Mouse (Mus musculus): ENCODE data around the gene Zcchc2. TPM values are rescaled to one million over a fixed set of nuclear protein-coding genes. Genes with fewer than 3 reads are reported as not detected.

Gene Zcchc2
- polyA plus RNA-seq, 1 experiment = 9.0 TPM

GRCm38 (mm10) chr1:106049036-106049435 is 58.8 kb downstream of the Zcchc2 start:
- Histone ChIP-seq H3K36me3 (ENCODE audit: control insufficient read depth, insufficient read depth, low read length) (no peaks in the 10 kb centered on the region), H3K27me3 (ENCODE audit: control insufficient read depth, insufficient read depth, low read length) (no peaks in the 10 kb centered on the region), H3K27ac (ENCODE audit: insufficient read depth, low read depth, low read length) (no peak overlapping the region), H3K4me3 (ENCODE audit: low read depth, low read length) (no peak overlapping the region), H3K4me1 (ENCODE audit: control insufficient read depth, insufficient read depth, insufficient read length, low read length) (no peaks in the 10 kb centered on the region)
- TF ChIP-seq CTCF (IDR thresholded peaks at IDR 0.05; ENCODE audit: extremely low read depth, insufficient read length, insufficient replicate concordance, low read depth, low read length) (no peak), POLR2A (IDR thresholded peaks at IDR 0.05; ENCODE audit: low read depth, low read length) (no peak)
- 94% methylated on average over 6 of the region's 6 CpGs for WGBS

GRCm38 (mm10) chr1:106054978-106055377 is 64.8 kb downstream of the Zcchc2 start:
- H3K27me3 ChIP-seq (ENCODE audit: control insufficient read depth, insufficient read depth, low read length) = no peaks in the 10 kb centered on the region
- 64% methylated on average over 6 of the region's 6 CpGs for WGBS
- no peak for TF ChIP-seq CTCF (IDR thresholded peaks at IDR 0.05; ENCODE audit: extremely low read depth, insufficient read length, insufficient replicate concordance, low read depth, low read length)
- no peak for TF ChIP-seq POLR2A (IDR thresholded peaks at IDR 0.05; ENCODE audit: low read depth, low read length)
- no peaks in the 10 kb centered on the region for H3K4me1 ChIP-seq (ENCODE audit: control insufficient read depth, insufficient read depth, insufficient read length, low read length)
- no peak overlapping the region for H3K4me3 ChIP-seq (ENCODE audit: low read depth, low read length)
- no peaks in the 10 kb centered on the region for H3K36me3 ChIP-seq (ENCODE audit: control insufficient read depth, insufficient read depth, low read length)
- no peak overlapping the region for H3K27ac ChIP-seq (ENCODE audit: insufficient read depth, low read depth, low read length)

- H3K27ac ChIP-seq (ENCODE audit: insufficient read depth, low read depth, low read length) = no peak overlapping the region
- H3K36me3 ChIP-seq (ENCODE audit: control insufficient read depth, insufficient read depth, low read length) = no peaks in the 10 kb centered on the region
- no peak overlapping the region for H3K4me3 ChIP-seq (ENCODE audit: low read depth, low read length)
- no peaks in the 10 kb centered on the region for H3K4me1 ChIP-seq (ENCODE audit: control insufficient read depth, insufficient read depth, insufficient read length, low read length)
- TF ChIP-seq CTCF (IDR thresholded peaks at IDR 0.05; ENCODE audit: extremely low read depth, insufficient read length, insufficient replicate concordance, low read depth, low read length) (no peak), POLR2A (IDR thresholded peaks at IDR 0.05; ENCODE audit: low read depth, low read length) (no peak)
- no peaks in the 10 kb centered on the region for H3K27me3 ChIP-seq (ENCODE audit: control insufficient read depth, insufficient read depth, low read length)
- 73% methylated on average over 5 of the region's 5 CpGs for WGBS
These were observed 68.1 kb downstream of the Zcchc2 start for GRCm38 (mm10) chr1:106058355-106058754.

GRCm38 (mm10) chr1:106059516-106060277 is 69.5 kb downstream of the Zcchc2 start:
- H3K36me3 ChIP-seq (ENCODE audit: control insufficient read depth, insufficient read depth, low read length) = no peaks in the 10 kb centered on the region
- no peak overlapping the region for H3K27ac ChIP-seq (ENCODE audit: insufficient read depth, low read depth, low read length)
- no peak for TF ChIP-seq CTCF (IDR thresholded peaks at IDR 0.05; ENCODE audit: extremely low read depth, insufficient read length, insufficient replicate concordance, low read depth, low read length)
- TF ChIP-seq POLR2A (IDR thresholded peaks at IDR 0.05; ENCODE audit: low read depth, low read length) = no peak
- H3K27me3 ChIP-seq (ENCODE audit: control insufficient read depth, insufficient read depth, low read length) = no peaks in the 10 kb centered on the region
- no peaks in the 10 kb centered on the region for H3K4me1 ChIP-seq (ENCODE audit: control insufficient read depth, insufficient read depth, insufficient read length, low read length)
- H3K4me3 ChIP-seq (ENCODE audit: low read depth, low read length) = no peak overlapping the region
- WGBS = 95% methylated on average over 4 of the region's 4 CpGs

- Histone ChIP-seq H3K27me3 (ENCODE audit: control insufficient read depth, insufficient read depth, low read length) (no peaks in the 10 kb centered on the region), H3K4me3 (ENCODE audit: low read depth, low read length) (no peak overlapping the region), H3K36me3 (ENCODE audit: control insufficient read depth, insufficient read depth, low read length) (no peaks in the 10 kb centered on the region), H3K27ac (ENCODE audit: insufficient read depth, low read depth, low read length) (no peak overlapping the region), H3K4me1 (ENCODE audit: control insufficient read depth, insufficient read depth, insufficient read length, low read length) (no peaks in the 10 kb centered on the region)
- TF ChIP-seq POLR2A (IDR thresholded peaks at IDR 0.05; ENCODE audit: low read depth, low read length) (no peak), CTCF (IDR thresholded peaks at IDR 0.05; ENCODE audit: extremely low read depth, insufficient read length, insufficient replicate concordance, low read depth, low read length) (no peak)
- WGBS = 74% methylated on average over 4 of the region's 4 CpGs
These were observed 71.1 kb downstream of the Zcchc2 start for GRCm38 (mm10) chr1:106061185-106061910.

GRCm38 (mm10) chr1:106062891-106063590 is 72.8 kb downstream of the Zcchc2 start:
- WGBS = 82% methylated on average over 9 of the region's 9 CpGs
- Histone ChIP-seq H3K36me3 (ENCODE audit: control insufficient read depth, insufficient read depth, low read length) (no peaks in the 10 kb centered on the region), H3K27me3 (ENCODE audit: control insufficient read depth, insufficient read depth, low read length) (no peaks in the 10 kb centered on the region), H3K27ac (ENCODE audit: insufficient read depth, low read depth, low read length) (no peak overlapping the region), H3K4me1 (ENCODE audit: control insufficient read depth, insufficient read depth, insufficient read length, low read length) (no peaks in the 10 kb centered on the region), H3K4me3 (ENCODE audit: low read depth, low read length) (no peak overlapping the region)
- TF ChIP-seq CTCF (IDR thresholded peaks at IDR 0.05; ENCODE audit: extremely low read depth, insufficient read length, insufficient replicate concordance, low read depth, low read length) (no peak), POLR2A (IDR thresholded peaks at IDR 0.05; ENCODE audit: low read depth, low read length) (no peak)
